Mouse (Mus musculus): ENCODE results near the gene Nhlrc1. TPM values are rescaled to one million over a fixed set of nuclear protein-coding genes. Genes with fewer than 3 reads are reported as not detected.
A peak's percentile ranks its signal among the peaks of the same experiment; 100 is the strongest.

The Nhlrc1 gene
- polyA plus RNA-seq, 1 experiment from 2014 or later, result 15.3 TPM

- Histone ChIP-seq H3K4me1 (replicated peaks; ENCODE audit: control insufficient read depth, insufficient read depth, low read length) (no peaks in the 10 kb centered on the region), H3K9ac (no peak overlapping the region), H3K4me2 (replicated peaks) (no peak overlapping the region), H3K27me3 (ENCODE audit: control insufficient read depth, insufficient read depth, low read length) (no peaks in the 10 kb centered on the region), H3K27ac (no peak overlapping the region), H3K4me3 (replicated peaks; ENCODE audit: low read length) (no peak overlapping the region), H3K9me3 (ENCODE audit: control insufficient read depth, low read length) (no peaks in the 10 kb centered on the region), H3K36me3 (replicated peaks; ENCODE audit: control insufficient read depth, insufficient read depth) (0 out of 2 replicates have a peak, but pooled peaks cover 4% of the 10 kb centered on the region)
- WGBS, result 88% methylated on average over 7 of the region's 7 CpGs
- DNase-seq (ENCODE audit: low spot score), result no peak
- ATAC-seq (ENCODE audit: low FRiP score), result no peak
Observed at GRCm38 (mm10) chr13:47019774-47020173, 5.1 kb upstream of the Nhlrc1 start.

- no peak overlapping the region for H3K9ac ChIP-seq
- 51% methylated on average over 5 of the region's 5 CpGs for WGBS
- no peaks in the 10 kb centered on the region for H3K9me3 ChIP-seq (ENCODE audit: control insufficient read depth, low read length)
- no peaks in the 10 kb centered on the region for H3K36me3 ChIP-seq (replicated peaks; ENCODE audit: control insufficient read depth, insufficient read depth)
- DNase-seq (ENCODE audit: low spot score) (peak; percentile 69), ATAC-seq (ENCODE audit: low FRiP score) (peak; percentile 64; the same call in 1 of the 2 replicates)
- H3K27ac ChIP-seq, result no peak overlapping the region
- no peak overlapping the region for H3K4me3 ChIP-seq (replicated peaks; ENCODE audit: low read length)
- 0 out of 2 replicates have a peak, but pooled peaks cover 4% of the 10 kb centered on the region for H3K4me1 ChIP-seq (replicated peaks; ENCODE audit: control insufficient read depth, insufficient read depth, low read length)
- H3K4me2 ChIP-seq (replicated peaks), result no peak overlapping the region
- H3K27me3 ChIP-seq (ENCODE audit: control insufficient read depth, insufficient read depth, low read length), result no peaks in the 10 kb centered on the region
Observed at GRCm38 (mm10) chr13:47017259-47017658, 2.6 kb upstream of the Nhlrc1 start.

- Histone ChIP-seq H3K4me3 (replicated peaks; ENCODE audit: low read length) (peak overlapping the region; percentile 60), H3K27ac (no peak overlapping the region), H3K9ac (peak overlapping the region; percentile 59; the same call in 1 of the 2 replicates), H3K27me3 (ENCODE audit: control insufficient read depth, insufficient read depth, low read length) (no peaks in the 10 kb centered on the region), H3K36me3 (replicated peaks; ENCODE audit: control insufficient read depth, insufficient read depth) (no peaks in the 10 kb centered on the region), H3K4me1 (replicated peaks; ENCODE audit: control insufficient read depth, insufficient read depth, low read length) (0 out of 2 replicates have a peak, but pooled peaks cover 4% of the 10 kb centered on the region), H3K4me2 (replicated peaks) (peak overlapping the region; percentile 98), H3K9me3 (ENCODE audit: control insufficient read depth, low read length) (peaks cover 18% of the 10 kb centered on the region)
- DNase-seq (ENCODE audit: low spot score) (no peak), ATAC-seq (ENCODE audit: low FRiP score) (no peak)
- 79% methylated on average over 5 of the region's 5 CpGs for WGBS
Observed at GRCm38 (mm10) chr13:47015195-47015501, 498 bp upstream of the Nhlrc1 start.

GRCm38 (mm10) chr13:47013740-47014139, 910 bp downstream of the Nhlrc1 start:
- peak overlapping the region; percentile 60 for H3K4me3 ChIP-seq (replicated peaks; ENCODE audit: low read length)
- 0 out of 2 replicates have a peak, but pooled peaks have one; percentile 9 for ATAC-seq (ENCODE audit: low FRiP score)
- no peak overlapping the region for H3K27ac ChIP-seq
- H3K9me3 ChIP-seq (ENCODE audit: control insufficient read depth, low read length), result peaks cover 24% of the 10 kb centered on the region
- H3K36me3 ChIP-seq (replicated peaks; ENCODE audit: control insufficient read depth, insufficient read depth), result no peaks in the 10 kb centered on the region
- 0 out of 2 replicates have a peak, but pooled peaks cover 4% of the 10 kb centered on the region for H3K4me1 ChIP-seq (replicated peaks; ENCODE audit: control insufficient read depth, insufficient read depth, low read length)
- peak overlapping the region; percentile 98 for H3K4me2 ChIP-seq (replicated peaks)
- no peak for DNase-seq (ENCODE audit: low spot score)
- H3K27me3 ChIP-seq (ENCODE audit: control insufficient read depth, insufficient read depth, low read length), result no peaks in the 10 kb centered on the region
- whole genome bisulfite sequencing, result 66% methylated on average over 10 of the region's 10 CpGs
- peak overlapping the region; percentile 59; the same call in 1 of the 2 replicates for H3K9ac ChIP-seq

GRCm38 (mm10) chr13:47001590-47001989, 13.1 kb downstream of the Nhlrc1 start:
- H3K9ac ChIP-seq, result no peak overlapping the region
- 97% methylated on average over 4 of the region's 4 CpGs for WGBS
- H3K4me1 ChIP-seq (replicated peaks; ENCODE audit: control insufficient read depth, insufficient read depth, low read length), result no peaks in the 10 kb centered on the region
- DNase-seq (ENCODE audit: low spot score) (no peak), ATAC-seq (ENCODE audit: low FRiP score) (no peak)
- H3K36me3 ChIP-seq (replicated peaks; ENCODE audit: control insufficient read depth, insufficient read depth), result no peaks in the 10 kb centered on the region
- no peak overlapping the region for H3K4me3 ChIP-seq (replicated peaks; ENCODE audit: low read length)
- no peaks in the 10 kb centered on the region for H3K9me3 ChIP-seq (ENCODE audit: control insufficient read depth, low read length)
- H3K27ac ChIP-seq, result no peak overlapping the region
- no peak overlapping the region for H3K4me2 ChIP-seq (replicated peaks)
- H3K27me3 ChIP-seq (ENCODE audit: control insufficient read depth, insufficient read depth, low read length), result no peaks in the 10 kb centered on the region

- no peak for DNase-seq (ENCODE audit: low spot score)
- Histone ChIP-seq H3K27me3 (ENCODE audit: control insufficient read depth, insufficient read depth, low read length) (no peaks in the 10 kb centered on the region), H3K4me1 (replicated peaks; ENCODE audit: control insufficient read depth, insufficient read depth, low read length) (no peaks in the 10 kb centered on the region), H3K9ac (no peak overlapping the region), H3K4me3 (replicated peaks; ENCODE audit: low read length) (no peak overlapping the region), H3K9me3 (ENCODE audit: control insufficient read depth, low read length) (no peaks in the 10 kb centered on the region), H3K4me2 (replicated peaks) (no peak overlapping the region), H3K36me3 (replicated peaks; ENCODE audit: control insufficient read depth, insufficient read depth) (no peaks in the 10 kb centered on the region), H3K27ac (no peak overlapping the region)
- WGBS, result 59% methylated on average over 5 of the region's 5 CpGs
- ATAC-seq (ENCODE audit: low FRiP score), result no peak
Observed at GRCm38 (mm10) chr13:46999498-46999897, 15.2 kb downstream of the Nhlrc1 start.

GRCm38 (mm10) chr13:46997355-46997754, 17.3 kb downstream of the Nhlrc1 start:
- DNase-seq (ENCODE audit: low spot score), result no peak
- Histone ChIP-seq H3K4me3 (replicated peaks; ENCODE audit: low read length) (no peak overlapping the region), H3K27me3 (ENCODE audit: control insufficient read depth, insufficient read depth, low read length) (no peaks in the 10 kb centered on the region), H3K4me1 (replicated peaks; ENCODE audit: control insufficient read depth, insufficient read depth, low read length) (no peaks in the 10 kb centered on the region), H3K4me2 (replicated peaks) (no peak overlapping the region), H3K9ac (no peak overlapping the region), H3K27ac (no peak overlapping the region), H3K9me3 (ENCODE audit: control insufficient read depth, low read length) (no peaks in the 10 kb centered on the region), H3K36me3 (replicated peaks; ENCODE audit: control insufficient read depth, insufficient read depth) (no peaks in the 10 kb centered on the region)
- WGBS, result 67% methylated on average over 4 of the region's 4 CpGs
- no peak for ATAC-seq (ENCODE audit: low FRiP score)

- no peak for DNase-seq (ENCODE audit: low spot score)
- 92% methylated on average over 2 of the region's 2 CpGs for WGBS
- Histone ChIP-seq H3K27me3 (ENCODE audit: control insufficient read depth, insufficient read depth, low read length) (no peaks in the 10 kb centered on the region), H3K27ac (no peak overlapping the region), H3K4me3 (replicated peaks; ENCODE audit: low read length) (no peak overlapping the region), H3K36me3 (replicated peaks; ENCODE audit: control insufficient read depth, insufficient read depth) (no peaks in the 10 kb centered on the region), H3K4me1 (replicated peaks; ENCODE audit: control insufficient read depth, insufficient read depth, low read length) (no peaks in the 10 kb centered on the region), H3K9ac (no peak overlapping the region), H3K4me2 (replicated peaks) (no peak overlapping the region), H3K9me3 (ENCODE audit: control insufficient read depth, low read length) (no peaks in the 10 kb centered on the region)
- ATAC-seq (ENCODE audit: low FRiP score), result no peak
Observed at GRCm38 (mm10) chr13:46993274-46993551, 21.4 kb downstream of the Nhlrc1 start.

GRCm38 (mm10) chr13:46992516-46993273, 22.0 kb downstream of the Nhlrc1 start:
- no peak for DNase-seq (ENCODE audit: low spot score)
- Histone ChIP-seq H3K4me1 (replicated peaks; ENCODE audit: control insufficient read depth, insufficient read depth, low read length) (no peaks in the 10 kb centered on the region), H3K27ac (no peak overlapping the region), H3K4me2 (replicated peaks) (no peak overlapping the region), H3K27me3 (ENCODE audit: control insufficient read depth, insufficient read depth, low read length) (no peaks in the 10 kb centered on the region), H3K36me3 (replicated peaks; ENCODE audit: control insufficient read depth, insufficient read depth) (no peaks in the 10 kb centered on the region), H3K9me3 (ENCODE audit: control insufficient read depth, low read length) (no peaks in the 10 kb centered on the region), H3K9ac (no peak overlapping the region), H3K4me3 (replicated peaks; ENCODE audit: low read length) (no peak overlapping the region)
- 70% methylated on average over 7 of the region's 7 CpGs for WGBS
- ATAC-seq (ENCODE audit: low FRiP score), result no peak
